20 mouse cellular contexts compared by ENCODE assay signal in the genomic region with DNA sequence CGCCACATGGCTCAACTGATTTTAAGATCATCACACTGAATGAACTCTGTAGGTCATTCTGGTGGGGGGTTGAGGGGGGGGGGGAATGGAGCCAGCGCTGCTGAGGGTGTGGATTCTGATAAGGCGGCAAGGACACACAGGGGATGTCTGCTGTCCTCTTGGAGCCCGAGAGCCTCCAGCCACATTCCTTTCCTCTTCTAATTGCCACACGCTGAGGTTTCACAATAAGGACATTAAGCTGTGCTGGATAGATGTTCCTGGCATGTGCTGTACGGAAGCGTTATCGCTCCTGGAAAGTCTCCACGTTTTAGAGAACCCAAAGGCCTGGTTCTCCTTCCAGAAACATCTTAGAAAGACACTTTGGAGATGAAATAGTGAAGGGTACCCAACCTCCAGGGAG. TPM values are rescaled to one million over a fixed set of nuclear protein-coding genes. Genes with fewer than 3 reads are reported as not detected.
A peak's percentile ranks its signal among the peaks of the same experiment; 100 is the strongest.
DNase-seq lines count a peak whose midpoint lies in the region; ATAC-seq lines count a peak whose summit lies in the region.
"Had no signal": no experiment of that assay in that cellular context is flagged by ENCODE, and none has a peak within 500 bp of the region (broad histone marks: within the 10 kb centered on the region; RNA-seq: fewer than 3 reads in every experiment).

No protein-coding gene starts in this region.

- peaks cover 13% of the 10 kb centered on the region for H3K4me1 ChIP-seq in heart, embryonic 12.5 days (replicated peaks)
- H3K4me1 ChIP-seq in forebrain, embryonic 10.5 days: peaks cover 13% of the 10 kb centered on the region
- H3K4me1 ChIP-seq: hindbrain, embryonic 15.5 days; liver, embryonic 15.5 days had no signal

- intact Hi-C loops in heart, postnatal 36 days (cut with DNase I): no loop called here
- intact Hi-C loops in left cerebral cortex, postnatal 36 days (cut with DNase I): no loop called here

- H3K36me3 ChIP-seq in heart, embryonic 12.5 days: no peaks in the 10 kb centered on the region
- H3K36me3 ChIP-seq in forebrain, embryonic 10.5 days (replicated peaks): no peaks in the 10 kb centered on the region
- H3K36me3 ChIP-seq: hindbrain, embryonic 15.5 days; liver, embryonic 15.5 days had no signal

- H3K27ac ChIP-seq in heart, embryonic 12.5 days (ENCODE audit: poor library complexity, severe bottlenecking): no peak overlapping the region
- no peak overlapping the region for H3K27ac ChIP-seq in forebrain, embryonic 10.5 days
- H3K27ac ChIP-seq: hindbrain, embryonic 15.5 days; kidney, postnatal 0 days; liver, embryonic 15.5 days had no signal

- peaks cover 5% of the 10 kb centered on the region; the same call in 1 of the 2 replicates for H3K27me3 ChIP-seq in heart, embryonic 12.5 days (replicated peaks)
- H3K27me3 ChIP-seq in forebrain, embryonic 10.5 days (ENCODE audit: poor library complexity, severe bottlenecking): peaks cover 19% of the 10 kb centered on the region
- H3K27me3 ChIP-seq: hindbrain, embryonic 15.5 days; liver, embryonic 15.5 days had no signal

- no peaks in the 10 kb centered on the region for H3K9me3 ChIP-seq in heart, embryonic 12.5 days (replicated peaks)
- H3K9me3 ChIP-seq in forebrain, embryonic 10.5 days: no peaks in the 10 kb centered on the region
- H3K9me3 ChIP-seq: hindbrain, embryonic 15.5 days; liver, embryonic 15.5 days had no signal

- no peak overlapping the region for H3K9ac ChIP-seq in heart, embryonic 12.5 days
- H3K9ac ChIP-seq: hindbrain, embryonic 15.5 days; liver, embryonic 15.5 days had no signal

- 11% methylated on average over 9 of the region's 9 CpGs for WGBS in heart, embryonic 12.5 days
- 30% methylated on average over 9 of the region's 9 CpGs for WGBS in forebrain, embryonic 10.5 days

- ATAC-seq in heart, embryonic 12.5 days (ENCODE audit: insufficient number of reproducible peaks, low FRiP score): no peak
- ATAC-seq: forebrain, embryonic 16.5 days; intestine, embryonic 16.5 days had no signal

- peak; percentile 22 to 31 for DNase-seq in heart, adult 18-20 months
- no peak for DNase-seq in heart, adult 11 months
- DNase-seq in Muller cell, postnatal 12 days (ENCODE audit: inconsistent ontology term): peak; percentile 49
- DNase-seq in heart, postnatal 36 days: peak; percentile 2 to 7
- no peak for DNase-seq in layer of hippocampus, adult 11-12 months (ENCODE audit: low spot score)
- no peak for DNase-seq in left cerebral cortex, postnatal 36 days (ENCODE audit: low spot score in 2 of 2)
- DNase-seq in forebrain, embryonic 10.5 days (ENCODE audit: extremely low spot score, low spot score): no peak
- DNase-seq: adrenal gland, postnatal 36 days; cerebellum, adult 2 months; layer of hippocampus, adult 9-11 months; spleen, adult 18-20 months; thymus, postnatal 14 days had no signal

- no peak overlapping the region for H3K4me3 ChIP-seq in heart, embryonic 12.5 days
- H3K4me3 ChIP-seq in forebrain, embryonic 10.5 days: no peak overlapping the region
- H3K4me3 ChIP-seq: erythroblast, embryonic 14.5 days; hindbrain, embryonic 15.5 days; liver, embryonic 15.5 days had no signal

- peak overlapping the region; percentile 16 for H3K4me2 ChIP-seq in heart, embryonic 12.5 days
- H3K4me2 ChIP-seq: hindbrain, embryonic 15.5 days; liver, embryonic 15.5 days had no signal

RNA-seq across cellular contexts. Expression of gene Eomes, which starts 33.2 kb away (rescaled TPM):
- under 1 TPM; 0.07 to 0.10 TPM for total RNA-seq in heart, adult 18-20 months (2021)
- 0.08 and 0.11 TPM in 2 replicates for polyA plus RNA-seq in heart, embryonic 12.5 days (2016; fragmentation: Nextera tagmentation; extraction: Ambion mirVana)
- under 1 TPM in 1 of 2 experiments, not detected in 1; 0.08 TPM for total RNA-seq in heart, postnatal 36 days (2021)
- under 1 TPM in 1 of 2 experiments, not detected in 1; 0.32 TPM for total RNA-seq in left cerebral cortex, postnatal 36 days (2021)
- polyA plus RNA-seq in forebrain, embryonic 10.5 days (2016; fragmentation: Nextera tagmentation; extraction: Ambion mirVana): 6.2 and 7.7 TPM in 2 replicates
- total RNA-seq: gastrocnemius, postnatal 4 days had no signal
- polyA plus RNA-seq: erythroblast, embryonic 14.5 days; kidney, postnatal 0 days; liver, embryonic 15.5 days had no signal

Comparison
In these comparisons a context has a peak if more than half of its experiments do, and no peak if none do; other contexts are left out.
1. DNase-seq: peak in heart, adult 18-20 months (2 of 2), Muller cell, postnatal 12 days (single experiment) and heart, postnatal 36 days (2 of 2); none in heart, adult 11 months (single experiment), layer of hippocampus, adult 11-12 months (single experiment), left cerebral cortex, postnatal 36 days (0 of 2) and forebrain, embryonic 10.5 days (single experiment).